Mouse (Mus musculus) adrenal gland, adult 18-20 months (tissue): Measurements from ENCODE around the gene Faf1. TPM values are rescaled to one million over a fixed set of nuclear protein-coding genes. Genes with fewer than 3 reads are reported as not detected.

Source experiments
- DNase-seq, 2 experiments: peaks; one replicate each; pipeline ENCODE4 v3.0.0; 2021 to 2022; ENCODE audit warnings: low spot score in 2 of 2
- total RNA-seq, 2 experiments: library from RNA; stranded (reverse); gene quantifications; 1 replicate in 1 of 2; 2 replicates in 1 of 2; pipeline ENCODE4 v1.2.3; 2021

Faf1 gene
- total RNA-seq, 2 experiments from 2014 or later = 27.1 to 27.4 TPM

GRCm38 (mm10) chr4:109978068-109978857 is 301.9 kb downstream of the Faf1 start:
- DNase-seq = no peak

- no peak for DNase-seq
Observed at GRCm38 (mm10) chr4:109978858-109979340, 302.5 kb downstream of the Faf1 start.

GRCm38 (mm10) chr4:109979461-109980320 is 303.3 kb downstream of the Faf1 start:
- DNase-seq = no peak

GRCm38 (mm10) chr4:109980321-109981082 is 304.1 kb downstream of the Faf1 start:
- no peak for DNase-seq

DNA sequence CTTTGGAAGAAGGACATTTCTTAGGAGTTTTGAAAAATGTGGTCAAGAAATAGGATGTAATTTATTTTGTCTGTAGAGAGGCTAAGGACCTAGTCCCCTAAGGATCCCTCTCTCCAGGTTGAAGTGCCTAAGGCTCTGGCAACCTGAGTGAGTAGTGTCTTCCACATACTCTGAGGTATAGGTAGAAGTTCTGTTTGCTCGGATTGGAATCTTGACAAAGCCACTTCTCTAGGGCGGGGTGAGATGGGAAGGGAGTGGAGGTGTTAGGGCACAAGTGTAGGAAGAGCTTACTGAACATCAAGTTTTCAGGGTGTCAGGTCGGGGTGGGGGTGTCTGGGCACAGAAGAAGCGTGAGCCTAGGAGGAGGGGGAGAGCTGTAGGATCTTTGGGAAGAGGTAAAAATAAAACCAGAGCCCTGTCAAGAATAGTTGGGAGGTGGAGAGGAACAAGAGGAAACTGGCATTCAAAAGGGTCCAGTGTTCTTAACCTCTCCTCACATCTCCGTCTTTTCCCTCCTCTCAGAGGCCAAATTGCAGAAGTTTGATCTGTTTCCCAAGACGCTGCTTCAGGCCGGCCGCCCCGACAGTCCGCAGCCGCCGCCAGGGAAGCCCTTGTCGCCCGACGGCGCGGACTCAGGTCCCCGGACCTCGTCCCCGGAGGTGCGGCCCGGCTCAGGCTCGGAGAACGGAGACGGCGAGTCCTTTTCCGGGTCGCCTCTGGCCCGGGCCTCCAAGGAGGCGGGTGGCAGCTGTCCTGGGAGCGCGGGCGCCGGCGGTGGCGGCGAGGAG is 304.9 kb downstream of the Faf1 start:
- DNase-seq = no peak

GRCm38 (mm10) chr4:109981871-109982680 is 305.7 kb downstream of the Faf1 start:
- no peak for DNase-seq

DNA sequence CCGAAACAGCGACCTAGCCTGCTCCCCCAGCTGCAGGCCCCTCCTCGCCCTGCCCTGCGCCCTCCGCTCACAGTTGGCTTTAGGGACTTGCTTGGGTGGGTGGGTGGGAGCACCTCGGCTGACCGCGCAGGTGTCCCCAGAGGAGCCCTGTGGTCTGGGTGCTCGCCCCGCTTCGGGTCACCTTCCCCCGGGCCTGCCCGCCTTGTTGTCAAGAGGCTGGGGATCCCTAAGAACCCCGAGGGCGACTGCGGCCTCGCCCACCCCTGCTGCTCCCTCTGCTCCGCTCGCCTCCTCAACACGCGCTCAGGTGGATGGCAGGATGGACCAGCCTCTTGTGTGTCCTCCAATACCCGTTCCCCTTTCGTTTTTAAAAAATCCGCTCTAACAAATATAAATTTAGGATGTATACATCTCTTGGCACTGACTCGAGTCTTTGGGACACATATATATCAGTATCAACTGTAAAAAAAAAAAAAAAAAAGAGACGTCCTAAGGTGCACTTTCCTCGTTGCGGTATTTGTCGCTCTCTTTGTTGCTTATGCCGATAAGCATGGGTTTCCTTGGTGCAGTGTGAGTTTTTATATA is 306.4 kb downstream of the Faf1 start:
- no peak for DNase-seq

- no peak for DNase-seq
Observed at GRCm38 (mm10) chr4:109983281-109984001, 307.1 kb downstream of the Faf1 start.

- DNase-seq = no peak
Observed at GRCm38 (mm10) chr4:109984011-109984411, 307.6 kb downstream of the Faf1 start.

GRCm38 (mm10) chr4:109984496-109985423 is 308.4 kb downstream of the Faf1 start:
- no peak for DNase-seq

DNA sequence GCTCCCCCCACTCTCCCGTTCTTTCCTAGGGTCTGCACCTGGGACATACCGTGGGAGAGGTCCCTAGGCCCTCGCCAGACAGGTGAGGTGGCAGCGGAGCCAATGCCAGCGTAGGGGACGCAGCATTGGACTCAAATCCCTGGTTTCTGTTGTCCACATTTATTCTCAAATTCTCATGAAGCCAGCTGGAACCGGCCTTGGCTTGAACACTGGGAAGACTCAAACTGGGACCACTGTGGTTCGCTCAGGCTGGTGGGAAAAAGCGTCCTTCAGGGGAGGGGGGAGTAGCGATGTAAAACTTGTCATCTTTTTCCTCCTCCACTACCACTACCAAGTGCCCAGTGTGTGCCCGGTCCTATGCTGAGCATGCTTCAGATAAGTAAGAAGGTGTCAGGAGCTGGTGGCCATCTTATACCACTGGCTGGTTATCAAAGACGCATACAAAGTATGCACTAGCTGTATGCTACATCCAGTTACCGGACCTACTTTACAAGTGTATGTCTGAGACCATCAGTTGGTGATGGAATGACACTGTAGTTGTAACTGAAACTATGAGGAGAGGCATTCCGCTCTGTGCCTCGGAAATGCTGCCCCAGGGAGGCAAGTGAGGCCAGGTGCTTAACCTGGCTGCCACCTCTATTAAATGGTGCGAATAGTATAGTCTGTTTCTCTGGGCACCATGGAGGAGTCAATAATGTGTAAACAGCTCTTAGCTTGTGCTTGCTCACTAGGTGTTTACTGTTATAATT is 309.2 kb downstream of the Faf1 start:
- no peak for DNase-seq

DNA sequence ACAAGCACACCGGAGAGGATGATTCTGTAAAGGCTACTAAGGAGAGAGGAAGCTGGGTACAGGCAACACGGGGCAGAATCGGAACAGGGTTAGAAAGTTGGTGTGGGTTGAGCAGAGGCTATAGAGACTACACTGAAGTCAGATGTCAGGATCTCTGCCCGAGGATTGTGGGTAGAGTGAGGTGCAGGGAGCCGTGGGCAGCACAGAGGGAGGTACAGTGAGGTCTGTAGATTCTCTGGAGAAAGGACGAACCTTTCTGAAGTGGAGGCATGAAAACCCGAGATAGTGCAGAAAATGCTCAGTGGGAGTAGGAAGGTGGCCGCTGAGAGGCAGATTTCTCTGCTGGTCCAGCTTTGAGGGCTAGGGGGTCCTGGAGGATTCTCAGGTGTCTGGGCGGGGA is 309.9 kb downstream of the Faf1 start:
- no peak for DNase-seq

- DNase-seq = no peak
Observed at GRCm38 (mm10) chr4:109986748-109987355, 310.5 kb downstream of the Faf1 start.

GRCm38 (mm10) chr4:109987560-109988362 is 311.4 kb downstream of the Faf1 start:
- DNase-seq = no peak

DNA sequence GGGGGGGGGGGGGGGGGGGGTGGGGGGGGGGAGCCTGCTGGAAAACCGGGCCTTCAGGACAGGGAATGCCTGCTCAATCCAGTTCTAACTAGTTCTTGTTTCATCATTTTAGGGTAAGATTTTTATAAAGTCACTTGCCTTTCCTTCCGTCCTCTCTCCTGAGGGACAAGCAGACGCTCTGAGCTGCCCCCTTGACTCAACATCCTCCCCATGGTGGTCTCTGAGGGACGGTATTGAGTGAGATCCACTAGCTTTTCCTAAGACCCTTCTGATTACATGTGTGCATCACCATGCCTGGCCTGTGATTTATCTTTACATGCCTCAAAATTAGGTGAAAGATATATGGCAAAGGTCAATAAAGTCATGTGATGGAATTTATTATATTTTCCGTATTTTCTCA is 312.0 kb downstream of the Faf1 start:
- DNase-seq = no peak
